Mouse (Mus musculus) brain, embryonic 18.5 days (tissue): ENCODE results near the gene Tmem161a.

ENCODE experiments used
- DNase-seq: peaks from one replicate; pipeline ENCODE4 v3.0.0-alpha.2; 2012; ENCODE audit warnings: low read depth, low spot score

Gene Tmem161a

GRCm38 (mm10) chr8:70160015-70160414 is 12.1 kb upstream of the Tmem161a start:
- DNase-seq: no peak

GRCm38 (mm10) chr8:70163316-70163715 is 8.8 kb upstream of the Tmem161a start:
- no peak for DNase-seq

- DNase-seq: peak; percentile 4
Measured at GRCm38 (mm10) chr8:70166504-70167110, 5.5 kb upstream of the Tmem161a start.

GRCm38 (mm10) chr8:70170116-70170515 is 2.0 kb upstream of the Tmem161a start:
- DNase-seq: no peak

GRCm38 (mm10) chr8:70170748-70171147 is 1.4 kb upstream of the Tmem161a start:
- DNase-seq: no peak

GRCm38 (mm10) chr8:70171240-70171639 is 916 bp upstream of the Tmem161a start:
- DNase-seq: no peak

GRCm38 (mm10) chr8:70173320-70173719 is 1.2 kb downstream of the Tmem161a start:
- DNase-seq: no peak

- DNase-seq: no peak
Measured at GRCm38 (mm10) chr8:70174079-70174478, 1.9 kb downstream of the Tmem161a start.

- DNase-seq: no peak
Measured at GRCm38 (mm10) chr8:70178231-70178630, 6.1 kb downstream of the Tmem161a start.

GRCm38 (mm10) chr8:70179082-70179481 is 6.9 kb downstream of the Tmem161a start:
- no peak for DNase-seq

GRCm38 (mm10) chr8:70181212-70181902 is 9.2 kb downstream of the Tmem161a start:
- no peak for DNase-seq

- DNase-seq: no peak
Measured at GRCm38 (mm10) chr8:70181903-70182252, 9.7 kb downstream of the Tmem161a start.

- DNase-seq: no peak
Measured at GRCm38 (mm10) chr8:70183194-70183593, 11.0 kb downstream of the Tmem161a start.

- DNase-seq: no peak
Measured at GRCm38 (mm10) chr8:70188707-70189106, 16.6 kb downstream of the Tmem161a start.

GRCm38 (mm10) chr8:70193238-70193637 is 21.1 kb downstream of the Tmem161a start:
- no peak for DNase-seq

- DNase-seq: no peak
Measured at GRCm38 (mm10) chr8:70194191-70194590, 22.0 kb downstream of the Tmem161a start.

- no peak for DNase-seq
Measured at GRCm38 (mm10) chr8:70195762-70196161, 23.6 kb downstream of the Tmem161a start.

- no peak for DNase-seq
Measured at GRCm38 (mm10) chr8:70197603-70198002, 25.4 kb downstream of the Tmem161a start.

- DNase-seq: no peak
Measured at GRCm38 (mm10) chr8:70200098-70200681, 28.0 kb downstream of the Tmem161a start.

GRCm38 (mm10) chr8:70201417-70201816 is 29.3 kb downstream of the Tmem161a start:
- no peak for DNase-seq

GRCm38 (mm10) chr8:70203072-70203471 is 30.9 kb downstream of the Tmem161a start:
- DNase-seq: no peak

GRCm38 (mm10) chr8:70204757-70205156 is 32.6 kb downstream of the Tmem161a start:
- DNase-seq: no peak

- no peak for DNase-seq
Measured at GRCm38 (mm10) chr8:70208130-70208529, 36.0 kb downstream of the Tmem161a start.
